Mouse (Mus musculus) B cell, adult 62 days (primary cell): ENCODE results near the gene Sycp1. TPM values are rescaled to one million over a fixed set of nuclear protein-coding genes. Genes with fewer than 3 reads are reported as not detected.

Experiments used
- total RNA-seq: library from RNA; stranded (reverse); gene quantifications from 4 replicates; pipeline ENCODE4 v1.2.4, GENCODE M21; 2023

The Sycp1 gene
- not detected in 4 replicates for total RNA-seq

DNA sequence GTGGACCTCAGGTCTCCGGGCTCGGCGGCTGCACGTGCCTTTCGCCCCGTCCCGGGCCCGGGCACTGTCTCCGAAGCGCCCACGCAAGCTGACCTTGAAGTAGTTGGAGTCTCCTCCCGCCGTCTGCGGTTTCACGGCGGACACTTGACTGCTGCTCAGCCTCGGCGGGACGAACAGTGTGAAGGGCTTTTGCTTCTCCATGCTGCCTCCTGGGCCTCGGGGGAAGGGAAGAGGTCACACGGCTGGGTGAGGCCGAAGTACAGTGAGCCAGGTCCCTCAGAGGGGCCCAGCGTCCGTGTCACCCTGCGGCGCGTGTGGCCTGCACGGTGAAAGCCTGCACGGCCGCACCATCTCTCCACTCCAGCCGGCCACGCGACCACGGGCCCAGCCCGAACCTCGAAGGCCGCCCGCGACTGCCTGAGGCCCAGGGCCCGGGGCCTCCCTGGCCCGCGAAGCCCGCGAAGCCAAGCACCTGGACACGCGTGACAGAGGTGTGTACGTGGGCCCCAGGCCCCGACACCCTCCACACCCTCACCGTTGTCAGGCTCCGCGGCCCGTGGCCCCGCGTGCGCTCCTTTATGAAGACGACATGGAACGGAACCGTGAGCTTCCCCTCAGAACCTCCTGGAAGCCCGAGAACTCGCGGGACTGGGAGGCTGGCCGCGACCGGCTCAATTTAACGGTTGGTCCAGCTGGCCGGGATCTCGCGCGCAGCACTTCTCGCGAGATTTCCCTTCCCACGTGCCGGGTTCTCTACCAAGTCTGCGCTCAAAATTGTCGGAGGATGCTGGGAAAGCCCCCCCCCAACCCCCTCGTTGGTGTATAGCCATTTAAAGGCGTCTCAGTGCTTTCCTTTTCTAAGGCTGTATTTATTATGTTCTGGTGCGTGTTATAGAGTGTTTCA lies at the start of gene Sycp1:
Sycp1 (minus strand) TSS at position 650 of the 904 bp plus-strand sequence.

DNA sequence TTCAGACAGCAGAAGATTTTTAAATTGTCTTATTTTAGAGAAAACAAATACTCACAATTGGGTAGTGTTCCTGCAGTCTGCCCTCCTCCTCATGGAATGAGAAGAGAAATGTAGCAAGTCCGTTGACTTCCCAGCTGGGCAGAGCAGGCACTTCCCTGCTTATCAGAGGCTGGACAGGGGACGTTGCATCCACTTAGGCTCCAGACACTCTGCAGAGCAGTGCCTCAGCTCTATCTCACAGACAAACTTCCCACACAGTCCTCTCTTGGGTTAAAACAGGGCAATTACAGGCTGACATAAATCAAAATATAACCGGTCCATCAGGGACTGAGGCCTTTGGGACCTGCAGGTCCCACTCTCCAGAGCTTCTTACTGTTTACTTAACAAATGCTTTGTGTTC lies 28.1 kb upstream of the Sycp1 start, which contains the start of gene Nr1h5:
Nr1h5 (minus strand) TSS at position 101 of the 400 bp plus-strand sequence.

DNA sequence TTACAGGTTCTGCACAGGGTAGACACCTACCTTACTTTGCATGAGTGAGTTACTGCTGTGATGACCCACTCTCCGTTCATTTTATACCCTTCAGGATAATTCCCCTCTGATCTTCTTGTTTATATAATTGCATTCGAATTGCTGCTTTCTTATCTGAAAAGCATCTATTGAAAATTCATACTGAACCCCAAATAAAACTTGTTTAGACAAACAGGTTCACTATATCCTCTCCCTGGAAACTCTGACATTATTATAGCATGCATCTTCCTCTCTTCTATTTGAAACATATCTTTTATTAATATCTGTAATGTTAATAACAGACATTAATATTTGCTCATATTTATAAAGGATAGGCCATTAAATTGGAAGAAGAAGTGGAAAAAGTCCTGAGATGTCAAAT lies 153.3 kb downstream of the Sycp1 start, which contains the start of gene Tshb:
Tshb (minus strand) TSS at position 101 of the 400 bp plus-strand sequence.

Other genes starting within 250 kb of the Sycp1 start
- gene Tspan2, start 201.6 kb downstream of the Sycp1 start, total RNA-seq = 6.0 to 10.0 TPM (median 6.3 TPM) in 4 replicates
- not detected in 4 replicates for gene Tshb, start 153.4 kb downstream of the Sycp1 start, total RNA-seq
- gene Nr1h5, start 28.0 kb upstream of the Sycp1 start, total RNA-seq = not detected in 4 replicates
- gene Sike1, start 59.6 kb upstream of the Sycp1 start, total RNA-seq = 97.6 to 135 TPM (median 119 TPM) in 4 replicates
- 529 to 552 TPM (median 547 TPM) in 4 replicates for gene Csde1, start 84.3 kb upstream of the Sycp1 start, total RNA-seq
- gene Nras, start 122.2 kb upstream of the Sycp1 start, total RNA-seq = 90.7 to 119 TPM (median 96.2 TPM) in 4 replicates
- 0.34 to 1.1 TPM (median 0.36 TPM) in 3 of 4 replicates, not detected in the other for gene Ampd1, start 137.9 kb upstream of the Sycp1 start, total RNA-seq
- 0.18 to 0.60 TPM (median 0.26 TPM) in 4 replicates for gene Dennd2c, start 166.5 kb upstream of the Sycp1 start, total RNA-seq
- gene Bcas2, start 235.6 kb upstream of the Sycp1 start, total RNA-seq = 87.0 to 110 TPM (median 103 TPM) in 4 replicates